Mouse (Mus musculus): Measurements from ENCODE around the gene Spcs3.
"Not testable (repeated sequence)": the region's sequence is repeated elsewhere in the genome, so short reads cannot be mapped to it uniquely, and the experiment has no call there.

Gene Spcs3

DNA sequence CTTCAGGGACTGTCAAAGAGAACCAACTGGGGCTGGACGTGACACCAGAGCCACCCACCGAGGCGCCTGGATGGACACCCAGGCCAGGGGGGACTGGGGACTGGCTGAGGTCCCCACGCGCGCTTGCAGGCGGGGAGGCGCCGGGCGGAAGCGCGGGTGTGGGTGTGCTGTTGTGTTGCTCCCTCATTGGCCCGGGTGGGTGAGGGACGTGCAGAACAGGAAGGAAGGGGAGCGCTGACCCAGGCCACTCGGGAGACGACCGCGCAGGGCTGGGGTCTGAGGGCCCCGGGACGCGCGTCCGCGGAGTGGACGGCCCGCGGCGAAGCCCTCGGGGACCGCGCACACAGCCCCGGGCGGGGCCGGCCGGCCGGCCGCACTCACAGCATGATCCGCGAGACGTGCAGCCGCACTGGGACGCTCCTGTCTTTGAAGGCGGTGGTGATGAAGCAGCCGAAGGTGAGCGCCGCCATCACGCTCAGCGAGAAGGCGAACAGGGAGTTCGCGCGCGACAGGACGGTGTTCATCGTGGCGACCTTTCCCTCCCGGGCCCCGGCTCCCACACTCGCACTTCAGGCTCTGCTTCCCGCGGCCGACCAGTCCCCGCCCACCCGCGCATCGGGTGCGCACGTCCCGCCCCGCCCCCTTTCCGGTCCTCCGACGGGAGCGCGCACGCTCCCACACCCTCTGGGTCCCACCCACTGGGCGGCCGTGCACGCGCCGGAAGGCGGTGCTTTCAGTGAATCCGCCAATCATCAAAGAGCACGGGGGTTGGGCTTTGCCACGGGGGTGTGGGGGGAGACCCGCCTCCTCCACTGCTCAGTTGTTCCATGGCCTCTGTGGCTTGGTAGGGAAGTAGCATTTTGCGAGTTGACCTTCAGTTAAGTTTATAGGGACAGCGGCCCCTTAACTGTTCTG, at the start of gene Spcs3, which contains the start of gene Asb5:
TSS of gene Spcs3 (minus strand) at position 617 of the 915 bp plus-strand sequence.
TSS of gene Asb5 (plus strand) at position 199 of the 915 bp plus-strand sequence.
- DNase-seq (ENCODE audit: low spot score in 2 of 2) = peak; percentile 92 to 97

DNA sequence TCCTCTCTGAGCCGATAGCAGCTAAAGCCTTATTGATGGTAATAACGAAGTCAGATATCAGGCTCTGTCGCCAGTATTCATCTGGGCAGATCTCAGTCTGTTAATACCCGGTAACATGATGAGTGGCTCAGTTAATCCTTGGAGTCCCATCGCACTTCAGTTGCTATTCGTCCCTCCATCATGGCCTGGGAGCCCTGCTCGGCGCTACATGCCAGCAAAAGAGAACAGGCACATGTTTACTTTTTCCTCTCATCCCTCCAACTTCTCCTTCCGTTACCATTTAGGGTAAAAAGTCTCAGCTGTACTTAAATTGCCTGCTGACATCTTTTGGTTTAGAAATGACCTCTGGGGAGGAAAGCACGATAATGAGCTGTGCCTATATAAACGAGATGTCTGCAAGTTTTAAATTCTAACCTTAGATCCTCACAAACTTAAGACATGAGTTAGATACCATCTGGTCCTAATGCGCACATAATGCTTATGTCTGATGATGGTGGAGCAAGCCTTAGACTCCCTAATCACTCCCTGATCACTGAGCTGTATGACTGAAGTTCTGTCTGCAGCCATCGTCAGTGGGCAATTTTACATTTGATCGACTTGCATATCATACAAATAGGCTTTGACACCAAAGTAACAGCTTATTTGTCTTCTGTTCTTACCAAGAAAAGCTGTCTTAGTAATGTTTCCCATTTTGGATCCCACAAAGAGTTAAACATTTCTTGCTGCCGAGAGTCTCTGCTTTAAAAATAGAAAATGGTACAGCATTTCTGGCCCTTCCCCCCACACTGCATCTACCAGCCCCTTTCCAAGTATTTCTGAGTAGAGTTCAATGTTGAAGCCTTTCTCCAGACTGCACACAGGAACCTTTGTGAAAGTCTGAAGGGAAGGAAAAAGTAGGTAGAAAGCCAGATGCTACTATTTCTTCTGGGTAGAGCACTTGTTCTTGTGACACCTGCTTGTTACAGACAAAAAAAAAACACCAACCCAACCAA, 41.1 kb upstream of the Spcs3 start:
- no peak for DNase-seq (ENCODE audit: low spot score in 2 of 2)

DNA sequence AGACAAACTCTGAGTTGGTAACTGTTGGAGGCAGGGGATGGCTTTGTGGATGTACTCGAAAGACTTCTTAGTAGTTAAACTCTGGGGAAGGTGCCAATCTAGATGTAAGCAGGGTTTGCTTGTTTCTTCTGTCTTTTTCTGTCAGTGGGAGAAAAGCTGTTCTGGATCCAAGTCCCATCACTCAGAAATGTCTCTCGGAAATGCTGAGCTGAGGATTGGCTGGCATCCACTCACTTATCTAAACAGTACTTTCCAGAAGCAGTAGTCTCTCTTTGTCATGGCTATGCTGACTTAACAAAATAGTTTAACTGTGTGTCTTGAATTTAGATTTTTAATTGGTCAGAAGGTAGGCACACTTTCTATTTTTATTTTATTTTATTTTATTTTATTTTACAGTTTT, 37.4 kb upstream of the Spcs3 start:
- DNase-seq (ENCODE audit: low spot score in 2 of 2) = no peak

DNA sequence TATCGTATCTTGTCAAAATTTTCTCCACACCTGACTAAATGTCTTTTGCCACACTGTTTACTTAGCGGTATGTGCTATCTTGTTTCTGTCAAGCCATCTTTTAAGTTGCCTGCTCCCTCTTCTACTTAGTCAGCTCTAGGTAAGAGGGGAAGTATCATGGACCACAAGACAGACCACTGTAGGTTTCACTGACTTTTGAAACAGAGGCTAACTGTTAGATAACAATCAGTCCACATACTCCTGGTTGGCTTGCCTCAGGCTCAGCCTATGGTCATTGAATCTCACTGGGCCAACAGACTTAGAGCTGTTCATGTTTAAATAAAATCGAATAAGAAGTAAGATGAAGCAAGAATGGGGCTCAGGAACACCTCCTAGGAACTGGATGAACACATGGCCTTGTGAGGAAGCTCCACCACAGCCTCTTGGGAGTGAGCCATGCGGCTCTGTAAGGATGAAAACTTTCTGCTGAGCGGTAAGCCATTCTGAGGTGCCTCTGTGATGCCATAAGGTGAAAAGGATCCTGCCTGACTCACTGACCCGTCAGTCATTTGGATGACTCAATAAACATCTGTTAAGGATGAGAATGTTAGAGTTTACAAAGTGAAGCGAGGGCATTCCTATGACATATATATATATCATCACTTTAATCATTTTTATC, 35.9 kb upstream of the Spcs3 start:
- no peak for DNase-seq (ENCODE audit: low spot score in 2 of 2)

DNA sequence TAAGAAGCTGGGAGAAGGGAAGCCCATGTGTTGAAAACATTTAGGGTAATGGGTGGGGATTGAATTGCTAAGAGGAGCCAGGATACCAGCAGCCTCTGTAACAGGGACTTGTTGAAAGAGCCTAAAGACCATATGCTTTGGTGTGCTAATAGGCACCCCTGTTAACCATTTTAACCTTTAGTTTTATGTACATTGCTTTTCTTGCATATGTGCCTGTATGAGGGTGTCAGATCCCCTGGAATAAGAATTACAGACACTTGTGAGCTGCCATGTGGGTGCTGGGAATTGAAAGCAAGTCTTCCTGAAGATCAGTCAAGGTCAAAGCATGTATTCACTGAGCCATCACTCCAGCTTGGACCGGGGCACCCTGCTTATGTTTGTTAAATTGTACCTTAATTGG, 35.4 kb upstream of the Spcs3 start:
- DNase-seq (ENCODE audit: low spot score in 2 of 2) = no peak

DNA sequence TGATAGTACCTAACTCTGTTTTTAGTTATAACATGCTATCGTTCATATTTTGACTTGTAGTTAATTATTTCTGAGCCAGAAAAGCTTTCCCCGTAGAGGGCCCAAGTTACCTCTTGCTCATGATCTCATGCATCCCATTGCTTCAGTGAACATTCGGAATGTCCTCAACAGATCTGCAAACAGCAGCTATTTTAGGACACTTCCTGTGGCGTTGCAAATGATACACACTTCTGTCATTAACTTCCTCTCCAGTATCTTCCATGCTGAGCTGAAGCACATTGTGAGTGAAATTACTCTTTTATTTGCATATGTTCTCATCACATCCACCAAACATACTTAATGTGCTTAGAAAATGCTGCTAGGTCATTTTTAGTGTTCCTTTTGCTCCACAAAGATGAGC, 32.3 kb upstream of the Spcs3 start:
- no peak for DNase-seq (ENCODE audit: low spot score in 2 of 2)

DNA sequence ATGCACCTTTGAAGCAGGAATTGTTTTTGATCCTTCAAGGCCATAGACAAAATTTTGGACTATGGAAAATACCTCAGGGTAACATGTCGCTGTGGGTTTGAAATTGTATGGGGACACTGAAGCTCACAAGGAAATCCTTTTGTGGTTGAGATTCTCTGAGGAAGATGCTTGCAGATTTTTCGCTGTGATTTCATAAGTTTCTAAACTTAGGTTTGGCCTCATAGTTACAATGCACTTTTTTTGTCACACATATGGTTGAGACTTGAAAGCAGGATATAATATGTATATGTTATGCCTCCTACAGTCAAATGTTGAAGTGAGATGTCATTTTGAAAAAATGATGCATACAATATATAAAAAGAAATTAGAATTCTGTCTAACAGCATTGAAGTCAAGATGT, 25.1 kb upstream of the Spcs3 start:
- DNase-seq (ENCODE audit: low spot score in 2 of 2) = no peak

DNA sequence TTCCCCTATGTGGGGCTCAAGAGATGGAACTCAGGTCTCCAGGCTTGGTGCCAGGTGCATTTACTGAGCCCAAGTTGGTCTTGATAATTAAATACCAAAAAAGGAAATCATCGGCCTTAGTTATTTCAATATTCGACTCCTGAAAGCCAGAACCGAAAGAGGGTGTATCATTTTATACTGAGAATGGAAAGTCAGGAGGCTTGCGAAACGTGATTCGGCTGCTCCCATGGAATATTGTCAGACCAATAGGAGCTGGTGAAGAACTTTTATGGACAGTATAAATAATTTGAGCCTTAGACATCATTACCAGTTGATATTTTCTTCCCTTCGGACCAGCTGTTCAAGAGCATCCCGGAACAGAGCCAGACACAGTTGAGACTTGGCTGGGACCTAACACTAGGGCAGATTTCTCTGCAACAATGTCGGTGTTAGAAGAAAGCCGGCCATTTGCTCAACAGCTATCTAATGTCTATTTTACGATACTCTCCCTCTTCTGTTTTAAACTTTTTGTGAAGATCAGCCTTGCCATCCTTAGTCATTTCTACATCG, 20.3 kb upstream of the Spcs3 start:
- DNase-seq (ENCODE audit: low spot score in 2 of 2) = no peak

DNA sequence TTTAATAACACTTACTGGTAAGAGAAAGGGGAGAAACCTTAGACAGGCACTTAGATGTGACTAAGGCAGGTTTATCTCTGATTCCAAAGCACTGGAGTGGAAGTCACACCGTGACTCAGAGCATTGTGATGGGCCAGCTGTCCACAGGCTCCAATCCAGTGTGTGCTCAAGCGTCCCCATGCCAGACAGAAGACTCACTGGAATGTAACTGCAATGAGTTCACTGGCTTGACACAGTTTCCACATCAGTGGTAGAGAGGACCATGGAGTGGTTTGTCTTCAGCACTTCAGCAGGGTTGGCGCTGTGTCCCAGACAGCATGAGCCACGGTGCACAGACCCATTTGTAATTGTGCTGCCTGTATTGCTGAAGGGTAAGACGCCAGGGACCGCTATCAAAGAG, 18.6 kb upstream of the Spcs3 start:
- no peak for DNase-seq (ENCODE audit: low spot score in 2 of 2)

DNA sequence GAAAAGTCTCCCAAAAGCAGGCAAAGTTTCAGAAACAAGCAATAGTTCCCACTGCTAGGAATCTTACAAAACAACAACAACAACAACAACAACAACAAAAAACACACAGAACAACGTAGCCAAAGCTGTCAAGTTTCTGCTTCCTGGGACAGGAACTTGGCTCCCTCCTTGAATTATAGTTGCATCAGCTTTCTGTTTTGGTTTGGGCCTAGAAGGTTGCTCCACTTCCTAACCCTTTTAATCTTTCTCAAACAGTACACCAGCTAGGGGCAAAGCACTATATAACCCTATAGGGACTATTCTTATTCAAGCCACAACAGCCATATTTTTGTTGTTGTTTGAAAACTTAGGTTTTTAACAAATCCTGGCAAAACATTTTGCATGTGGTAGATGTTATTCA, 11.5 kb upstream of the Spcs3 start:
- no peak for DNase-seq (ENCODE audit: low spot score in 2 of 2)

DNA sequence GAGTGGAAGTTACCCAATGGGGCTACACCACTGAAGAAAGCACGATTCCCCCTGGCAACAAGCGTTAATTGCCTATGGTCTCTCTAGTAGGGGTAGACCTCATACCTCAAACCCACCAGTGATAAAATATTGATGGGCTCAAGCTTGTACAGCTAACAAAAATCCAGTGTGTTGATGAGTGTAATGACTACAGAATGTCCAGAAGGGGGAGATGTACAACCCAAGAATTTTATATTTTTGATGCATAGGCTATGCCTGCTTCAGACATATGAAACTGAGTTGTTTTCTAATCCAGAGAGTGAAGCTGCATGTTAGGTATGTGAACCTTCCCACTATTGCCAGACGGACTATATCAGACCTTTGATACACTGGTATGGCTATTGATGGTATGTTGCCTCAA, 7.5 kb upstream of the Spcs3 start:
- no peak for DNase-seq (ENCODE audit: low spot score in 2 of 2)

DNA sequence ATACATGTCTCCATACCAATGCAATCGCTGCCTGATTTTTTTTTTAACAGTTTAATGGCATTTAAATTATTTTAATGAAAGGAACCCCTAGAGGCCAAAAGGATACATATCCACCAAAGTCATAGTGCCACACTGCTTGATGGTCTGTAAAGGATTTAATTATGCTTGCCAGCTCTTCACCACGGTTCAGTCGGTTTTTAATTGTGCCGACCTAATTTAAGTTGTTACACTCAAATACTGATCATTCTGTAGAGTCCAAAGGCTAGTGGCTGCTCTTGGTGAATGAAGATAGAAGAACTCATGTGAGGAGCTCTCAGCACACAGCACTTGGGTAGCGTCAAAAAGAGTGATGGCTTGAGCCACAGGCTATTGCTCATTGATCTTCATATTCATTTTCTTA, 5.4 kb upstream of the Spcs3 start:
- no peak for DNase-seq (ENCODE audit: low spot score in 2 of 2)

DNA sequence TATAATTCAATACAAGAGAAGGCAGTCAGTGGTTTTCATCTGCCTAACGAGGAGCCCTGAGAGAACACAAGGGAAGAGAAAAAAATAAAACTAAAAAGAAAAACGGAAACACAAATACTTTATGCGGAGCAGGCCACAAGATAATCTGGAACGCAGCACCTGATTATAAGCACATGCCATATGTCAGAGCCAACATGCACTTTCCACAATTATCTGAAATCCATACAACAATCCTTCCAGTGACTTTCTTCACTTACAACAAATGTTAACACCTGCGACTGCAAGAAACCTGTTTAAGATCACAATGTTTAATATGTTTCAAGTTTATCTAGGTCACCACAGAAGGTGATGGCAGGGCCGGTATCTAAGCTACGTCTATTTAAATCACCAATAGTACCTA, 1.2 kb downstream of the Spcs3 start:
- DNase-seq (ENCODE audit: low spot score in 2 of 2) = no peak

DNA sequence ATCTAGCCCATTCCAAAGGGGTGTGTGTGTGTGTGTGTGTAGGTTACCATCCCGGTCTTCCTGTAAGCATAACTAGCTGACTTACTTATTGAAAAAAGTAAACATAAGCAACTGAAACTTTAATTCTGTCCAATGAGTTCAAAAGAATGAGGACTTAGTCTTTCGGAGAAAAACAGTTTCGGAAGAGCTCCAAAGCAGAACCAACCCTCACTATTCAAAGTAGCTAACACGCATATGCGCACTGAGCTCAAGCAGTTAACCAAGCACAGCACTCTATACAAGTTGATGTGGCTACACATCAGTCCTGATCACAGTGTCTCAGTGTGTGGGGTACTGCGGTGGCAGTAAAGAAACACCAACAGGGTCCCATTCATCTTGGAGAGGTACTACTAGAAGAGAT, 3.1 kb downstream of the Spcs3 start:
- DNase-seq (ENCODE audit: low spot score in 2 of 2) = no peak

DNA sequence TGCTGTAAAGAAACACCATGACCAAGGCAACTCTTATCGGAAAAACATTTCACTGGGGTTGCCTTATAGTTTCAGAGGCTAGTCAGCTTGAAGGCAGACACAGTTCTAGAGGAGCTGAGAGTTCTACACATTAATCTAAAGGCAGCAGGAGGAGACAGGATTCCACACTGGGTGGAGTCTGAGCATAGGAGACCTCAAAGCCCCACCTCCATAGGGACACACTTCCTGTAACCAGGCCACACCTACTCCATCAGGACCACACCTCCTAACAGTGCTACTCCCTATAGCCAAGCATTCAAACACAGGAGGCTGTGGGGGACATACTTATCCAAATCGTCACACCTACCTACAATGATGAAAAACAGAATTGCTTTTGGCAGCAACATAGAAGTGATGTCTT, 4.2 kb downstream of the Spcs3 start:
- no peak for DNase-seq (ENCODE audit: low spot score in 2 of 2)

DNA sequence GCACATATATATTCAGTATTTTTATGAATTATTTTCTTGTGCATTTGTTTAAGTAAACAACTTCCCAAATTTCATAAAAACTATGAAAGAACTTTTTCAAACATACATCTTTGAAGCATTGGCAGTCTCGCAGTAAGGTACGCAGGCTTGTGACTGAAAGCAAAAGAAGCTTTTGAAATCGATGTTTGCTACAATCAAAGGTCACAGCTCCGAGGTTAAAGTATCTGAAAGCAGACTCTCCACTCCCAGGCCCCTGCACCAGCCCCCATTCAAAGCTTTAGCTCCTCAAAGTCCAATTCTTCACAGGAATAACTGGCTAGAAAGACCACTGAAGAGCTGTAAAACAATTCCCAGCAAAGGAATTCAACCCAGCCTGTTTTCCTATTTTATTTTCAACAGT, 9.3 kb downstream of the Spcs3 start:
- DNase-seq (ENCODE audit: low spot score in 2 of 2) = no peak

DNA sequence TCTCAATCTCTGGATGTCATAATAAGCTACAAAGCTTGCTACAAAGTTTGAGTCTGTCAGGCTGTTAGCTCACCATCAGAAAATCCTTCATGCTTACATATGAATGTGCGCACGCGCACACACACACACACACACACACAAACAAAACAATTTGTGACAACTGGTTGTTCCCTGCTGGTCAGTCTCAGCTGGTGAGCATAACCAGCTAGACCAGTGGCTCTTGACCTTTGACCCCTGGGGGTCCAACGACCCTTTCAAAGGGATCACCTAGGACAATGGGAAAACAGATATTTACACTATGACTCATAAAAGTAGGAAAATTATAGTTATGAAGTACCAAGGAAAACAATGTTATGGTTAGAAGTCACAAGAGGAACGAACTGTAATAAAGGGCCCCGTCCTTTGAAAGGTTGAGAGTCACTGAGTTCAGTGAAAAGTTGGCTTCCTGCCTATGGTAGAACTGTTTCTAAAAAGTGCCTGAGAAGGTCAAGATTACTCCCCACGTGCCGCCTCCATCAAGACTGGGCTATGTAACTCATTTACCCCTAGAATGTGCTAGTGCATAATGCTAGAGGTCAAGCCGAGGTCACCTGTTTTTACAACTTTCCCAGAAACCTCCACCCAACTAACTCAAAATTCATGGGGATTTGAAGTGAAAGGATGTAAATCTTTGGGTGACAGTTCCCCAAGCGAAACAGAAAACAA, 10.9 kb downstream of the Spcs3 start:
- DNase-seq (ENCODE audit: low spot score in 2 of 2) = no peak

DNA sequence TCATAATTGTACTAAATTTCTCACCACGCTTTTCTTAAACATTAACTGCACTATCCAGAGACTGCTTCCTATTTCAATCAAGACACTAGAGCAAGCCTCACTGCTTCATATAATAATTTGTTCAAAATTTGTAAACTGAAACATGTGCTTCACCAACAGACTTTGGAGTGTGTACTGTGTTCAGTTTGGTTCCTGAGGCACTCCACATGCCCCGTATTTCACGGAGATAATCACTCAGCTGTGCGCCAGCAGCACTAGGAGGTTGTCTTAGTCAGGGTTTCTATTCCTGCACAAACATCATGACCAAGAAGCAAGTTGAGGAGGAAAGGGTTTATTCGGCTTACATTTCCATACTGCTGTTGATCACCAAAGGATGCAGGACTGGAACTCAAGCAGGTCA, 17.6 kb downstream of the Spcs3 start:
- DNase-seq (ENCODE audit: low spot score in 2 of 2) = not testable (repeated sequence)

DNA sequence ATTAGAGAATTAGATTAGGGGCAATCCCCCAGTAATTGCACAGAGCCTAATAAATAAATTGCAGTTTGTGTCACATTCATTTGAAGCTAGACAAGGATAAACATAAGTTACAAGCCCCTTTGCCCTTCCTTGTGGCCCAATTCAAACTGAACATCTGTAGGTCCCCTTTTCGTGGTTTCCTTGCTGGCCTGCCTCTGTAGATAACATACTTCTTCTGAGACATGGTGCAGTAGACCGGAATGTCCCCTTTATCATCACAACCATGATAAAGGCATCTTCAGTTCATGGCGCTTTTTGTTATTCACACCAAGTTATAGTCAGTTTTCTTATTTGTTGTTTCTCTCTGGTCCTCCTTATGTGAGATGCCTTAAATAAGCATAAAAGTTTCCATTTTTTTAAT, 18.0 kb downstream of the Spcs3 start:
- DNase-seq (ENCODE audit: low spot score in 2 of 2) = no peak

DNA sequence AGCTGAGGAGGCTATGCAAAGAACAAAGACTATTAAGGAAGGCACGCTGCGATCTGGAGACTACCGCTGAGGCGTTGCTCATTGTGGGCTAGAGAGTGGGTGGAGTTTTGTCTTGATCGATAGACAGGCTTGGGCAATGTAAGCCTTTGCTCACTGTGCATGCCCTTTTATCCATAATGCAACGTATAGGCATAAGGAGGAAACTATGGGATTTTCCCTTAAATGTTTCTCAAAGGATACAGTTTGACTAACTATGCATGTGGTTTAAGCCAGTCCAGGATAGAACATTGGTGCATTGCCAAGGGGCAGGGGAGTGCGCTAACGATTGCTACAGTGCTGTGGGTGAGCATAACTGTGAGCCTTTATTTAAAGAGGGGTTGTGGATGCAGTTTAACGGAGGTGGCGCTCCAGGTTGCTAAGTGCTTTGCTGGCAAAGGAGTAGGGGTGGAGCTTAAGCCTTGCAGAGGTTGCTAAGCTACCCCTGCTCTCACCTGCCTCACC, 20.5 kb downstream of the Spcs3 start:
- no peak for DNase-seq (ENCODE audit: low spot score in 2 of 2)

DNA sequence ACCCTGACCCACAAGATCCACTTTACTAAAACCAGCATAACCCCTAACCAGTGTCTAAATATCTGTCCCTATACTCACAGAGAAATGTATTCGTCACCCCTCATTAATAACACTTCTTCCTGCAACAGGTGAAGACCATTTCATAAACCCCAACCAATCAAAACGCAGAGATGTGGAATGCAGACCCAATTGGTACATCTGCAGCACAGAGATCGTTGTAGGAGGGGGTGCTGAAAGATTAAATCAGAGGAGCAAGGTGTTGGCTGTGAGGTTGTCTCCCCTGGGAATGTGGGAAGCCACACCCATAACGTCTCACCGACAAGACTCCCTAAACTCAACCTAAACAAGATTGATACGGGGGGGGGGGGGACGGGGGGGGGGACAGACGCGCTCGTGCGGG, 21.0 kb downstream of the Spcs3 start:
- no peak for DNase-seq (ENCODE audit: low spot score in 2 of 2)
